Mouse (Mus musculus) thymus, adult 2 months (tissue): ENCODE data around the gene Olfr301. TPM values are rescaled to one million over a fixed set of nuclear protein-coding genes. Genes with fewer than 3 reads are reported as not detected.

Experiments
- DNase-seq: peaks from one replicate; pipeline ENCODE4 v3.0.0; 2021
- H3K27ac ChIP-seq: fragments of 200-500 bp; 2 replicates; pipeline ENCODE4 v1.5.1; 2012; ENCODE audit warnings: low read length, control low read depth; ENCODE audit not compliant: control insufficient read depth, insufficient read depth
- H3K27me3 ChIP-seq: fragments of 200-500 bp; 2 replicates; pipeline ENCODE4 v1.6.1; 2012; ENCODE audit warnings: mild to moderate bottlenecking, low read length, moderate library complexity, mixed read lengths; ENCODE audit not compliant: control insufficient read depth, insufficient read depth
- H3K36me3 ChIP-seq: fragments of 200-500 bp; 2 replicates; pipeline ENCODE4 v1.6.1; 2012; ENCODE audit warnings: mild to moderate bottlenecking, low read length, moderate library complexity; ENCODE audit not compliant: control insufficient read depth, insufficient read depth
- H3K4me1 ChIP-seq: fragments of 200-500 bp; replicated peaks from 2 replicates; pipeline ENCODE4 v1.6.1; 2012; ENCODE audit warnings: low read length; ENCODE audit not compliant: control insufficient read depth, insufficient read depth
- H3K4me3 ChIP-seq: fragments of 200-500 bp; 2 replicates; pipeline ENCODE4 v1.5.1; 2012; ENCODE audit warnings: mild to moderate bottlenecking, low read length, control low read depth, moderate library complexity; ENCODE audit not compliant: control insufficient read depth, insufficient read depth
- CTCF ChIP-seq: fragments of 200-500 bp; IDR thresholded peaks from 2 replicates; pipeline ENCODE4 v1.5.1; 2012; ENCODE audit warnings: mild to moderate bottlenecking, control low read depth, low read length, moderate library complexity, borderline replicate concordance; ENCODE audit not compliant: control insufficient read depth, poor library complexity, insufficient read depth; ENCODE audit errors: extremely low read depth
- POLR2A ChIP-seq: fragments of 200-500 bp; IDR thresholded peaks from 2 replicates; pipeline ENCODE4 v1.6.1; 2012; ENCODE audit warnings: mild to moderate bottlenecking, low read length, control low read depth, moderate library complexity; ENCODE audit not compliant: control insufficient read depth, poor library complexity, insufficient read depth; ENCODE audit errors: extremely low read depth
- WGBS: fragments of 180-500 bp; shearing (Covaris S2); methylation state at CpG from one replicate; pipeline ENCODE4 v1.1.7; 2018; 5-methylcytosine and 5-hydroxymethylcytosine counted together
- polyA plus RNA-seq: library from polyadenylated mRNA; depleted of rRNA; stranded (reverse); fragments of >200 nt; gene quantifications from 2 replicates; pipeline ENCODE4 v1.2.3, GENCODE M21; 2012; rRNA removed

The Olfr301 gene
- not detected in 2 replicates for polyA plus RNA-seq

DNA sequence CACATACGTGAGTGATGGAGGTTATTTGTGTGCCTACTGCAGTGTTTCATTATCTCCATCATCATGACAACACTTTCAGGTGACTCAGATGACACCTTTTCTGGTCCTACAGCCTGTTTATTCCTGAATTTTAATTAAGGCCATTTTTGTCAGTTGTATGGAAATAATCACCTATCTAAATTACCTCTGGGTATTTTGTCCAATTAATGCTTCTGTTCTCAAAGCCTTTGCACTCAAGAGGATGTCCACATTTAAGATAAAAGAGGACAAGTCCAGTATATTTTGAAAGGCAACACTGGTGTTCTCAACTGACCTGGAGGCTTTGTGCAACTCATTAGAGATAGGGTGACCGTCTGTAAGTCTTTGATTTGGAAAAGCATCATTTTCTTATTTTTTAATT, at the start of gene Olfr301:
Gene Olfr301 (plus strand): TSS at position 301 of the 400 bp plus-strand sequence.
- TF ChIP-seq CTCF, result no peak
- no peak for TF ChIP-seq POLR2A
- Histone ChIP-seq H3K4me3 (no peak within 1 kb of the TSS), H3K36me3 (no peaks in the 10 kb centered on the region), H3K27me3 (no peaks in the 10 kb centered on the region), H3K27ac (no peak within 1 kb of the TSS), H3K4me1 (no peaks in the 10 kb centered on the region)
- no peak for DNase-seq
- 89% methylated on average over 2 of the region's 2 CpGs for WGBS

GRCm38 (mm10) chr7:86366828-86367227, 36.8 kb upstream of the Olfr301 start, which contains the start of gene Olfr305:
Olfr305 (minus strand) TSS chr7:86366928.
- TF ChIP-seq POLR2A, result no peak
- no peak for TF ChIP-seq CTCF
- Histone ChIP-seq H3K4me3 (no peak within 1 kb of the TSS), H3K4me1 (no peaks in the 10 kb centered on the region), H3K27ac (no peak within 1 kb of the TSS), H3K27me3 (no peaks in the 10 kb centered on the region), H3K36me3 (no peaks in the 10 kb centered on the region)
- no peak for DNase-seq
- WGBS, result 92% methylated on average over 1 of the region's 1 CpGs

DNA sequence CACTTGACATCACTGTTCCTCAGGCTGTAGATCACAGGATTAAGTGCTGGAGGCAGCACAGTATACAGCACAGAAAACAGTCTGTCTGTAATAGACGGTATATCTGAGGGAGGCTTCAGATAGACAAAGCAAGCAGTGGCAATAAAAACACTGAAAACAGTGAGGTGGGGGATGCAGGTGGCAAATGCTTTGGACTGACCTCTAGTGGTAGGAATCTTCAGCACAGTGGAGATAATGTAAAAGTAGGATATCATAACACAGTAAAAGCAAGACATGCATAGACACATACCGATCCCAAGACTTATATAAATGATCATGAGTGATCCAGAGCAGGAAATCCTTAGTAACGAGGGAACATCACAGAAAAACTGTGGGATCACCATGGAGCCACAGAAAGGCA, 17.9 kb upstream of the Olfr301 start:
- Histone ChIP-seq H3K27ac (no peak overlapping the region), H3K36me3 (no peaks in the 10 kb centered on the region), H3K4me1 (no peaks in the 10 kb centered on the region), H3K4me3 (no peak overlapping the region), H3K27me3 (no peaks in the 10 kb centered on the region)
- no peak for DNase-seq
- WGBS, result 72% methylated on average over 3 of the region's 3 CpGs
- TF ChIP-seq POLR2A (no peak), CTCF (no peak)

DNA sequence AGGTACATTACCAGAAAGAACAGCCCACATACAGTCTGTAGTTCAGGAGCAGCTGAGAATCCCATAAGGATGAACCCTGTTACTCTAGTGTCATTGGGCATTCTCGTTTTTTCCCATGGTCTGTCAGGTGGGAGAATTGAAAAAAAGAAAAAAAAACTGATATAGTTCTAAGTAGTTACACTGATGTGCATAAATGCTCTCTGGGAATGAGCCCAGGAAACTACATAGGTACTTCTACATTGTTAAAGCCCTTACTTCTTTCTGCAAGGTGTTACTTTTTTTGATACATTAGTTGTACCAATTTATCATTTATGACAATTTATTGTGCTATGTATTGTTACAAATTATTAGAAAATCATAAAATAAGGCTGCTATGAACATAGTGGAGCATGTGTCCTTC, 17.1 kb upstream of the Olfr301 start, which contains the start of gene Olfr304:
Gene Olfr304 (minus strand): TSS at position 101 of the 400 bp plus-strand sequence.
- H3K4me1 ChIP-seq, result no peaks in the 10 kb centered on the region
- H3K4me3 ChIP-seq, result no peak within 1 kb of the TSS
- no peak for DNase-seq
- WGBS, result 66% methylated on average over 1 of the region's 1 CpGs
- TF ChIP-seq CTCF (no peak), POLR2A (no peak)
- H3K27ac ChIP-seq, result no peak within 1 kb of the TSS
- H3K36me3 ChIP-seq, result no peaks in the 10 kb centered on the region
- no peaks in the 10 kb centered on the region for H3K27me3 ChIP-seq

DNA sequence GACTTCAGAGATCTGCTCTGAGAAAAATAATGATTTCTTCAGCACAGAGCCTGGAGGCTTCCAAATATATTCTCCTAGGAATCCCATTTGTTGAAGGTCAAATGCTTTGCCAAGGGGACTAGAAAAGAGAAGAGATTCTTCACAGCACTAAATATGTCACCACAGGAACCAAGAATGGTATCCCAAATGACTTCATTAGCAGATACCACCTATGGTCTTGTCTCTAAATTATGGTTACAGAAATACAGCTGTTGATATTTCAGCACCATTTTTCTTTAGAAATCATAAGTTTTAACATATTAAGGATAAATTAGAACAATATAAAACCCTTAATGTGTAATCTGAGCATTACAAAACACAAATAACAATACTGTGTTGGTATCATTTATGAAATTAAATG, 6.0 kb upstream of the Olfr301 start, which contains the start of gene Olfr303:
Gene Olfr303 (minus strand): TSS at position 101 of the 400 bp plus-strand sequence.
- DNase-seq, result no peak
- Histone ChIP-seq H3K27me3 (no peaks in the 10 kb centered on the region), H3K36me3 (no peaks in the 10 kb centered on the region), H3K4me1 (no peaks in the 10 kb centered on the region), H3K27ac (no peak within 1 kb of the TSS), H3K4me3 (no peak within 1 kb of the TSS)
- TF ChIP-seq POLR2A, result no peak
- no peak for TF ChIP-seq CTCF

DNA sequence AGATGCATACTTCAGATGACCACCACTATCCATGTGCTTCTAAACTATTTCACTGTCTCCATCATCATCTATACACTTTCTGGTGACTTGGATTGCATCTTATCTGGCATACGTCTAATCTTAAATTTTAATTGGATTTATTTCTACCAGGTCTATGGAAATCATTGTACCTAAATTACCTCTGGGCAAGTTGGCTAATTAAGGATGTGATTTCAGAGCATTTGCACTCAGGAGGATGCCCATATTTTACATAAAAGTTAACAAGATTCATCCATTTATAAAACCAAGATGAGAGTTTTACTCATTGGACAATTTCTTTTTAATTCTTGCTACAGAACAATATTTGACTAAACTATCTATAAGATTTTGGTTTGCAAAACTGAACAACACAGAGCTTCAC, 56.0 kb downstream of the Olfr301 start, which contains the start of gene Olfr299:
Gene Olfr299 (plus strand): TSS at position 301 of the 400 bp plus-strand sequence.
- no peak within 1 kb of the TSS for H3K4me3 ChIP-seq
- 95% methylated on average over 1 of the region's 1 CpGs for WGBS
- H3K27me3 ChIP-seq, result no peaks in the 10 kb centered on the region
- no peak for DNase-seq
- H3K36me3 ChIP-seq, result no peaks in the 10 kb centered on the region
- TF ChIP-seq POLR2A (no peak), CTCF (no peak)
- no peak within 1 kb of the TSS for H3K27ac ChIP-seq
- H3K4me1 ChIP-seq, result no peaks in the 10 kb centered on the region

Other genes with a start within 250 kb of the Olfr301 start
- not detected in 2 replicates for gene Vmn2r75, start 232.1 kb upstream of the Olfr301 start, polyA plus RNA-seq
- not detected in 2 replicates for gene Vmn2r76, start 157.5 kb upstream of the Olfr301 start, polyA plus RNA-seq
- gene Olfr310, start 126.7 kb upstream of the Olfr301 start, polyA plus RNA-seq, result not detected in 2 replicates
- not detected in 2 replicates for gene Olfr309, start 90.1 kb upstream of the Olfr301 start, polyA plus RNA-seq
- gene Olfr308, start 78.2 kb upstream of the Olfr301 start, polyA plus RNA-seq, result not detected in 2 replicates
- not detected in 2 replicates for gene Olfr307, start 66.3 kb upstream of the Olfr301 start, polyA plus RNA-seq
- not detected in 2 replicates for gene Olfr305, start 36.9 kb upstream of the Olfr301 start, polyA plus RNA-seq
- not detected in 2 replicates for gene Olfr304, start 17.2 kb upstream of the Olfr301 start, polyA plus RNA-seq
- not detected in 2 replicates for gene Olfr303, start 6.1 kb upstream of the Olfr301 start, polyA plus RNA-seq
- not detected in 2 replicates for gene Olfr299, start 56.1 kb downstream of the Olfr301 start, polyA plus RNA-seq
- not detected in 2 replicates for gene Olfr298, start 88.6 kb downstream of the Olfr301 start, polyA plus RNA-seq
- gene Olfr297, start 116.1 kb downstream of the Olfr301 start, polyA plus RNA-seq, result not detected in 2 replicates
- not detected in 2 replicates for gene Olfr295, start 180.0 kb downstream of the Olfr301 start, polyA plus RNA-seq
- not detected in 2 replicates for gene Olfr294, start 212.8 kb downstream of the Olfr301 start, polyA plus RNA-seq
- gene Olfr293, start 245.2 kb downstream of the Olfr301 start, polyA plus RNA-seq, result not detected in 2 replicates